Mouse (Mus musculus) stomach, embryonic 16.5 days (tissue): ENCODE results near the gene Grk3. TPM values are rescaled to one million over a fixed set of nuclear protein-coding genes. Genes with fewer than 3 reads are reported as not detected.

Experiments
- ATAC-seq: fragments of 200-750 bp; cut with Nextera tagmentation; 2 replicates; pipeline ENCODE4 v1.8.0; 2017; ENCODE audit warnings: moderate number of reproducible peaks, moderate TSS enrichment; ENCODE audit not compliant: insufficient read depth, low FRiP score
- H3K27ac ChIP-seq: fragments of 300-500 bp; sonication (generic); 2 replicates; pipeline ENCODE4 v1.5.1; 2014; ENCODE audit warnings: low read length
- H3K27me3 ChIP-seq: fragments of 300-500 bp; sonication (generic); 2 replicates; pipeline ENCODE4 v1.6.1; 2014; ENCODE audit warnings: low read length, control low read depth, mixed read lengths; ENCODE audit not compliant: control insufficient read depth, insufficient read depth
- H3K36me3 ChIP-seq: fragments of 300-500 bp; sonication (generic); 2 replicates; pipeline ENCODE4 v1.6.1; 2014; ENCODE audit warnings: low read length; ENCODE audit not compliant: control insufficient read depth, insufficient read depth
- H3K4me1 ChIP-seq: fragments of 300-500 bp; sonication (generic); 2 replicates; pipeline ENCODE4 v1.6.1; 2014; ENCODE audit warnings: low read length, control low read depth, mixed read lengths; ENCODE audit not compliant: control insufficient read depth, insufficient read depth
- H3K4me2 ChIP-seq: fragments of 300-500 bp; sonication (generic); 2 replicates; pipeline ENCODE4 v1.6.1; 2014; ENCODE audit warnings: low read depth, low read length, mixed read lengths
- H3K4me3 ChIP-seq: fragments of 300-500 bp; sonication (generic); replicated peaks from 2 replicates; pipeline ENCODE4 v1.5.1; 2014; ENCODE audit warnings: mild to moderate bottlenecking, low read length
- H3K9ac ChIP-seq: fragments of 300-500 bp; sonication (generic); 2 replicates; pipeline ENCODE4 v1.6.1; 2014; ENCODE audit warnings: low read length
- H3K9me3 ChIP-seq: fragments of 300-500 bp; sonication (generic); replicated peaks from 2 replicates; pipeline ENCODE4 v1.6.1; 2016; ENCODE audit warnings: low read length, control low read depth; ENCODE audit not compliant: control insufficient read depth
- WGBS: fragments of 180-500 bp; shearing (Covaris S2); extraction: QIAGEN DNeasy Blood & Tissue Kit; methylation state at CpG from one replicate; pipeline ENCODE4 v1.1.7; 2014; 5-methylcytosine and 5-hydroxymethylcytosine counted together
- polyA plus RNA-seq: library from polyadenylated mRNA; unstranded; fragments of >200 nt; fragmentation: Nextera tagmentation; extraction: Ambion mirVana; gene quantifications from 2 replicates; pipeline ENCODE4 v1.2.1, GENCODE M21; 2015

The Grk3 gene
- polyA plus RNA-seq, 1 experiment from 2014 or later, result 14.9 TPM

GRCm38 (mm10) chr5:112960911-112961310 lies 54.7 kb downstream of the Grk3 start:
- Histone ChIP-seq H3K4me2 (no peak overlapping the region), H3K4me3 (no peak overlapping the region), H3K36me3 (no peaks in the 10 kb centered on the region; the same call in 1 of the 2 replicates), H3K4me1 (0 out of 2 replicates have a peak, but pooled peaks cover 7% of the 10 kb centered on the region), H3K9me3 (no peaks in the 10 kb centered on the region), H3K27me3 (no peaks in the 10 kb centered on the region), H3K9ac (no peak overlapping the region), H3K27ac (no peak overlapping the region; the same call in 1 of the 2 replicates)
- no peak for ATAC-seq
- 23% methylated on average over 3 of the region's 3 CpGs for WGBS

- Histone ChIP-seq H3K4me2 (no peak overlapping the region), H3K36me3 (no peaks in the 10 kb centered on the region; the same call in 1 of the 2 replicates), H3K4me1 (0 out of 2 replicates have a peak, but pooled peaks cover 7% of the 10 kb centered on the region), H3K27me3 (no peaks in the 10 kb centered on the region), H3K4me3 (no peak overlapping the region), H3K9me3 (no peaks in the 10 kb centered on the region), H3K9ac (no peak overlapping the region), H3K27ac (no peak overlapping the region)
- ATAC-seq, result no peak
- 76% methylated on average over 5 of the region's 5 CpGs for WGBS
These were observed 57.3 kb downstream of the Grk3 start for GRCm38 (mm10) chr5:112958293-112958692.

- ATAC-seq, result no peak
These were observed 58.8 kb downstream of the Grk3 start for GRCm38 (mm10) chr5:112956841-112957240.

GRCm38 (mm10) chr5:112956368-112956767 lies 59.2 kb downstream of the Grk3 start:
- Histone ChIP-seq H3K9me3 (no peaks in the 10 kb centered on the region), H3K9ac (no peak overlapping the region), H3K4me2 (no peak overlapping the region), H3K4me3 (no peak overlapping the region), H3K27me3 (no peaks in the 10 kb centered on the region), H3K4me1 (0 out of 2 replicates have a peak, but pooled peaks cover 3% of the 10 kb centered on the region), H3K36me3 (no peaks in the 10 kb centered on the region; the same call in 1 of the 2 replicates), H3K27ac (no peak overlapping the region)
- WGBS, result 84% methylated on average over 8 of the region's 8 CpGs
- ATAC-seq, result no peak

More at GRCm38 (mm10) chr5:112956841-112957240, 58.8 kb downstream of the Grk3 start:
- H3K4me2 ChIP-seq, result no peak overlapping the region
- H3K9ac ChIP-seq, result no peak overlapping the region
- no peak overlapping the region for H3K27ac ChIP-seq
- H3K9me3 ChIP-seq, result no peaks in the 10 kb centered on the region
- no peaks in the 10 kb centered on the region; the same call in 1 of the 2 replicates for H3K36me3 ChIP-seq
- 71% methylated on average over 12 of the region's 12 CpGs for WGBS
- H3K4me1 ChIP-seq, result 0 out of 2 replicates have a peak, but pooled peaks cover 7% of the 10 kb centered on the region
- no peak overlapping the region for H3K4me3 ChIP-seq
- H3K27me3 ChIP-seq, result no peaks in the 10 kb centered on the region

- H3K27ac ChIP-seq, result no peak overlapping the region
- H3K4me3 ChIP-seq, result no peak overlapping the region
- WGBS, result 79% methylated on average over 3 of the region's 3 CpGs
- ATAC-seq, result no peak
- no peaks in the 10 kb centered on the region for H3K9me3 ChIP-seq
- H3K4me2 ChIP-seq, result no peak overlapping the region
- H3K27me3 ChIP-seq, result no peaks in the 10 kb centered on the region
- no peaks in the 10 kb centered on the region for H3K4me1 ChIP-seq
- no peaks in the 10 kb centered on the region for H3K36me3 ChIP-seq
- no peak overlapping the region for H3K9ac ChIP-seq
These were observed 64.7 kb downstream of the Grk3 start for GRCm38 (mm10) chr5:112950847-112951246.

- Histone ChIP-seq H3K27ac (no peak overlapping the region), H3K4me2 (no peak overlapping the region), H3K9ac (no peak overlapping the region), H3K4me3 (no peak overlapping the region), H3K4me1 (no peaks in the 10 kb centered on the region), H3K27me3 (no peaks in the 10 kb centered on the region), H3K9me3 (no peaks in the 10 kb centered on the region), H3K36me3 (peaks cover 5% of the 10 kb centered on the region; the same call in 1 of the 2 replicates)
- WGBS, result 67% methylated on average over 7 of the region's 7 CpGs
- ATAC-seq, result no peak
These were observed 69.7 kb downstream of the Grk3 start for GRCm38 (mm10) chr5:112945925-112946324.

GRCm38 (mm10) chr5:112942244-112942643 lies 73.3 kb downstream of the Grk3 start:
- H3K36me3 ChIP-seq, result peaks cover 6% of the 10 kb centered on the region; the same call in 1 of the 2 replicates
- no peak overlapping the region for H3K4me3 ChIP-seq
- no peaks in the 10 kb centered on the region for H3K9me3 ChIP-seq
- no peak overlapping the region for H3K4me2 ChIP-seq
- H3K27me3 ChIP-seq, result no peaks in the 10 kb centered on the region
- 69% methylated on average over 7 of the region's 7 CpGs for WGBS
- no peaks in the 10 kb centered on the region for H3K4me1 ChIP-seq
- ATAC-seq, result no peak
- no peak overlapping the region for H3K9ac ChIP-seq
- no peak overlapping the region for H3K27ac ChIP-seq

- H3K9ac ChIP-seq, result no peak overlapping the region
- H3K27ac ChIP-seq, result no peak overlapping the region
- H3K4me1 ChIP-seq, result no peaks in the 10 kb centered on the region
- no peaks in the 10 kb centered on the region for H3K27me3 ChIP-seq
- H3K4me2 ChIP-seq, result no peak overlapping the region
- H3K4me3 ChIP-seq, result no peak overlapping the region
- H3K36me3 ChIP-seq, result peaks cover 6% of the 10 kb centered on the region; the same call in 1 of the 2 replicates
- no peaks in the 10 kb centered on the region for H3K9me3 ChIP-seq
- WGBS, result 94% methylated on average over 12 of the region's 12 CpGs
- no peak for ATAC-seq
These were observed 74.6 kb downstream of the Grk3 start for GRCm38 (mm10) chr5:112941001-112941400.

GRCm38 (mm10) chr5:112936632-112937031 lies 79.0 kb downstream of the Grk3 start:
- ATAC-seq, result no peak
- Histone ChIP-seq H3K4me1 (peaks cover 5% of the 10 kb centered on the region; the same call in 1 of the 2 replicates), H3K9me3 (no peaks in the 10 kb centered on the region), H3K27me3 (no peaks in the 10 kb centered on the region), H3K9ac (no peak overlapping the region), H3K36me3 (peaks cover 6% of the 10 kb centered on the region; the same call in 1 of the 2 replicates), H3K27ac (no peak overlapping the region), H3K4me2 (no peak overlapping the region), H3K4me3 (no peak overlapping the region)
- WGBS, result 86% methylated on average over 10 of the region's 10 CpGs
